Mouse (Mus musculus) ES-E14 (cell line): ENCODE results near the gene Klrb1c. TPM values are rescaled to one million over a fixed set of nuclear protein-coding genes. Genes with fewer than 3 reads are reported as not detected.
A peak's percentile ranks its signal among the peaks of the same experiment; 100 is the strongest.
"Not testable (repeated sequence)": the region's sequence is repeated elsewhere in the genome, so short reads cannot be mapped to it uniquely, and the experiment has no call there.

ENCODE experiments used
- DNase-seq: peaks from one replicate; pipeline ENCODE4 v3.0.0-alpha.2; 2013; ENCODE audit warnings: low read depth, low spot score
- H3K27ac ChIP-seq: 2 replicates; pipeline ENCODE4 v1.5.1; 2012; ENCODE audit warnings: low read depth, mild to moderate bottlenecking, low read length, moderate library complexity, mixed read lengths; ENCODE audit not compliant: poor library complexity, insufficient read depth, severe bottlenecking
- H3K36me3 ChIP-seq: 2 replicates; pipeline ENCODE4 v1.6.1; 2012; ENCODE audit warnings: mild to moderate bottlenecking, low read length, moderate library complexity, mixed read lengths; ENCODE audit not compliant: control insufficient read depth, poor library complexity, insufficient read depth, severe bottlenecking
- H3K4me1 ChIP-seq, 2 experiments: fragments of 150-350 bp in 1 of 2; sonication (generic) in 1 of 2; 2 replicates each; pipeline ENCODE4 v1.6.1; 2012; ENCODE audit warnings: low read length in 2 of 2, mild to moderate bottlenecking in 1 of 2, mixed read lengths in 1 of 2; ENCODE audit not compliant: control insufficient read depth in 2 of 2, insufficient read depth in 2 of 2, poor library complexity in 1 of 2
- H3K4me3 ChIP-seq, 2 experiments: fragments of 150-350 bp in 1 of 2; sonication (generic) in 1 of 2; 2 replicates each; pipeline ENCODE4 v1.5.1; 2012; ENCODE audit warnings: low read length in 2 of 2, low read depth in 1 of 2, mild to moderate bottlenecking in 1 of 2, mixed read lengths in 1 of 2; ENCODE audit not compliant: insufficient read depth in 1 of 2, poor library complexity in 1 of 2, severe bottlenecking in 1 of 2
- H3K9ac ChIP-seq: 2 replicates; pipeline ENCODE4 v1.6.1; 2012; ENCODE audit warnings: low read depth, mild to moderate bottlenecking, low read length, mixed read lengths; ENCODE audit not compliant: poor library complexity, insufficient read depth, severe bottlenecking
- H3K9me3 ChIP-seq: fragments of 150-350 bp; sonication (generic); 2 replicates; pipeline ENCODE4 v1.6.1; 2012; ENCODE audit warnings: low read depth, mild to moderate bottlenecking, low read length; ENCODE audit not compliant: control insufficient read depth, insufficient read depth
- CHD2 ChIP-seq: IDR thresholded peaks from 2 replicates; pipeline ENCODE4 v1.6.1; 2014; ENCODE audit warnings: mild to moderate bottlenecking, low read depth, low read length, inconsistent platforms
- HCFC1 ChIP-seq: IDR thresholded peaks from 2 replicates; pipeline ENCODE4 v1.6.1; 2012; ENCODE audit warnings: low read length, inconsistent platforms, borderline replicate concordance; ENCODE audit not compliant: insufficient read depth
- MAFK ChIP-seq: IDR thresholded peaks from 2 replicates; pipeline ENCODE4 v1.6.1; 2014; ENCODE audit warnings: mild to moderate bottlenecking, low read depth, low read length, inconsistent platforms; ENCODE audit not compliant: insufficient read depth
- ZC3H11A ChIP-seq: IDR thresholded peaks from 2 replicates; pipeline ENCODE4 v1.6.1; 2012; ENCODE audit warnings: low read depth, mild to moderate bottlenecking, inconsistent platforms, low read length, borderline replicate concordance
- ZNF384 ChIP-seq: IDR thresholded peaks from 2 replicates; pipeline ENCODE4 v1.6.1; 2012; ENCODE audit warnings: low read depth, low read length, inconsistent platforms
- in situ Hi-C, 2 experiments: fragments of 600-800 bp; cut with MboI; formaldehyde crosslinking; loops; one replicate each; pipeline ENCODE4 v1.15.1; 2025; ENCODE audit warnings: low sequenced_read_pairs in 2 of 2, inconsistent platforms in 1 of 2; ENCODE audit not compliant: unreplicated experiment in 2 of 2
- total RNA-seq: library from RNA; depleted of rRNA; stranded (reverse); fragments of 300-350 nt; gene quantifications from 2 replicates; pipeline ENCODE4 v1.2.3, GENCODE M21; 2012

Klrb1c gene
- total RNA-seq, 1 experiment: 0.13 TPM

- DNase-seq: no peak
- no peak for TF ChIP-seq HCFC1
- TF ChIP-seq ZC3H11A: no peak
- no peak for TF ChIP-seq ZNF384
- TF ChIP-seq CHD2: no peak
- no peak for TF ChIP-seq MAFK
- in situ Hi-C loops: no loop called here
Measured at GRCm38 (mm10) chr6:128769481-128770253, 19.3 kb downstream of the Klrb1c start.

GRCm38 (mm10) chr6:128768047-128768446, 21.0 kb downstream of the Klrb1c start:
- DNase-seq: no peak
- no peaks in the 10 kb centered on the region for H3K9me3 ChIP-seq
- no peak overlapping the region for H3K27ac ChIP-seq
- H3K4me3 ChIP-seq: no peak overlapping the region
- in situ Hi-C loops: no loop called here
- H3K36me3 ChIP-seq: no peaks in the 10 kb centered on the region
- no peak for TF ChIP-seq CHD2
- no peak for TF ChIP-seq MAFK
- no peak for TF ChIP-seq HCFC1
- no peaks in the 10 kb centered on the region for H3K4me1 ChIP-seq
- no peak overlapping the region for H3K9ac ChIP-seq

More at GRCm38 (mm10) chr6:128769481-128770253, 19.3 kb downstream of the Klrb1c start:
- no peaks in the 10 kb centered on the region for H3K4me1 ChIP-seq
- H3K36me3 ChIP-seq: no peaks in the 10 kb centered on the region
- no peak overlapping the region for H3K4me3 ChIP-seq
- 0 out of 2 replicates have a peak, but pooled peaks cover 1% of the 10 kb centered on the region for H3K9me3 ChIP-seq
- H3K27ac ChIP-seq: no peak overlapping the region
- H3K9ac ChIP-seq: no peak overlapping the region

DNA sequence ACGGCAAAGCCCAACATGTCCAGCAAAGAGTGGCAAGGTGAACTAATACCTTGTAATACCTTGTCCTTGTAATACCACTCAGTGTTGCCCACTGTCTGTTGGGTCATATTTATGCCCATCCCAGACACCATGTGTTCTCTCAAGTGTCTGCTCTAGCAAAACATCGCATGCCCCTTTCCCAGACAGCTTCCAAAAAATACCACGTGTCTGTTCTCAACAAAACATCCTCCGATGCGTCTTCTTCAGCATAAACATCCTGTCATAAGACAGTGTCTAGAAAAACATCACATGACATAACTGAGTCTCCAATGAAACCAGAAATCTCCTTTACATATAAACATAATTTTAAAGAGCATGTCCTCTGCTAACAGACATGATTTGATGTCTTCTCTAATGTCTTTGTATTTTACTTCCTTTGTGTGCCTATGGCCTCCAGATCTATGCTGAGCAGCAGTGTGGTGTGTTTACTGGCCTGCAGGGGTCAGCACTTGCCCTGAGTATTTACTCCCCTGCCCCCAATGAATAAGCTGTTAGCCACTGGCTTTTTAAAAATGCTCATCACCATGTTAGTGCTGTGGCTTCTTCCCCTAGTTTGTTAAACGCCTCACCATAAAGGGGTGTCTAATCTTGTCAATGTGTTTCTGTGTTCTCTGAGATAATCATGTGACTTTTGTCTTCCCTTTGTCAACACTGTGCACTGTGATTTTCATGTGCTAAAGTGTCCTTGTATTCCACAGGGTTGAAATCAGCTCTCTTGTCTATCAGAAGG, 22.3 kb downstream of the Klrb1c start:
- in situ Hi-C loops, H3K4me1 ChIP-seq, H3K27ac ChIP-seq, H3K9ac ChIP-seq, DNase-seq, H3K4me3 ChIP-seq, H3K36me3 ChIP-seq, H3K9me3 ChIP-seq: not testable (repeated sequence)

GRCm38 (mm10) chr6:128765211-128765610, 23.8 kb downstream of the Klrb1c start:
- TF ChIP-seq ZNF384 (no peak), MAFK (no peak), ZC3H11A (no peak), CHD2 (no peak), HCFC1 (no peak)

More at GRCm38 (mm10) chr6:128765211-128765610, 23.8 kb downstream of the Klrb1c start:
- Histone ChIP-seq H3K9ac (no peak overlapping the region), H3K36me3 (no peaks in the 10 kb centered on the region), H3K9me3 (0 out of 2 replicates have a peak, but pooled peaks cover 2% of the 10 kb centered on the region), H3K27ac (no peak overlapping the region), H3K4me1 (no peaks in the 10 kb centered on the region), H3K4me3 (peak overlapping the region in 1 of 2 experiments; percentile 26; a peak in 1 of 4 replicates)
- in situ Hi-C loops: no loop called here
- no peak for DNase-seq
